Mouse (Mus musculus) hindbrain, embryonic 12.5 days (tissue): Measurements from ENCODE around the gene Pip4k2a. TPM values are rescaled to one million over a fixed set of nuclear protein-coding genes. Genes with fewer than 3 reads are reported as not detected.

ENCODE experiments used
- ATAC-seq: fragments of 200-750 bp; cut with Nextera tagmentation; 2 replicates; pipeline ENCODE4 v1.8.0; 2017; ENCODE audit warnings: moderate TSS enrichment; ENCODE audit not compliant: low FRiP score
- H3K27ac ChIP-seq: fragments of 300-500 bp; sonication (generic); 2 replicates; pipeline ENCODE4 v1.5.1; 2016; ENCODE audit warnings: mild to moderate bottlenecking
- H3K27me3 ChIP-seq: fragments of 300-500 bp; sonication (generic); 2 replicates; pipeline ENCODE4 v1.6.1; 2016; ENCODE audit warnings: mild to moderate bottlenecking
- H3K36me3 ChIP-seq: fragments of 300-500 bp; sonication (generic); 2 replicates; pipeline ENCODE4 v1.6.1; 2016; ENCODE audit warnings: mild to moderate bottlenecking
- H3K4me1 ChIP-seq: fragments of 300-500 bp; sonication (generic); 2 replicates; pipeline ENCODE4 v1.6.1; 2016
- H3K4me2 ChIP-seq: fragments of 300-500 bp; sonication (generic); replicated peaks from 2 replicates; pipeline ENCODE4 v1.6.1; 2016; ENCODE audit warnings: mild to moderate bottlenecking
- H3K4me3 ChIP-seq: fragments of 300-500 bp; sonication (generic); 2 replicates; pipeline ENCODE4 v1.5.1; 2016; ENCODE audit warnings: mild to moderate bottlenecking
- H3K9ac ChIP-seq: fragments of 300-500 bp; sonication (generic); 2 replicates; pipeline ENCODE4 v1.6.1; 2016; ENCODE audit warnings: mild to moderate bottlenecking, moderate library complexity
- H3K9me3 ChIP-seq: fragments of 300-500 bp; sonication (generic); replicated peaks from 2 replicates; pipeline ENCODE4 v1.6.1; 2016; ENCODE audit warnings: mild to moderate bottlenecking
- WGBS: fragments of 180-500 bp; shearing (Covaris S2); methylation state at CpG from one replicate; pipeline ENCODE4 v1.1.7; 2016; 5-methylcytosine and 5-hydroxymethylcytosine counted together
- polyA plus RNA-seq: library from polyadenylated mRNA; unstranded; fragments of >200 nt; fragmentation: Nextera tagmentation; extraction: Ambion mirVana; gene quantifications from 2 replicates; pipeline ENCODE4 v1.2.1, GENCODE M21; 2016

Gene Pip4k2a
- polyA plus RNA-seq, 1 experiment from 2014 or later, result 12.5 TPM

GRCm38 (mm10) chr2:18976175-18976574 is 21.8 kb downstream of the Pip4k2a start:
- WGBS, result 90% methylated on average over 2 of the region's 2 CpGs
- no peaks in the 10 kb centered on the region for H3K27me3 ChIP-seq
- no peak overlapping the region for H3K4me3 ChIP-seq
- no peak overlapping the region for H3K27ac ChIP-seq
- H3K4me1 ChIP-seq, result peaks cover 7% of the 10 kb centered on the region; the same call in 1 of the 2 replicates
- peaks cover 10% of the 10 kb centered on the region for H3K9me3 ChIP-seq
- H3K4me2 ChIP-seq, result no peak overlapping the region
- H3K9ac ChIP-seq, result no peak overlapping the region
- no peak for ATAC-seq
- H3K36me3 ChIP-seq, result no peaks in the 10 kb centered on the region

- no peak for ATAC-seq
- H3K9me3 ChIP-seq, result peaks cover 10% of the 10 kb centered on the region
- no peak overlapping the region for H3K4me2 ChIP-seq
- H3K9ac ChIP-seq, result no peak overlapping the region
- no peak overlapping the region for H3K27ac ChIP-seq
- H3K4me1 ChIP-seq, result peaks cover 7% of the 10 kb centered on the region; the same call in 1 of the 2 replicates
- 52% methylated on average over 4 of the region's 4 CpGs for WGBS
- H3K4me3 ChIP-seq, result no peak overlapping the region
- H3K36me3 ChIP-seq, result no peaks in the 10 kb centered on the region
- no peaks in the 10 kb centered on the region for H3K27me3 ChIP-seq
Observed at GRCm38 (mm10) chr2:18974882-18975645, 22.9 kb downstream of the Pip4k2a start.

GRCm38 (mm10) chr2:18971564-18971963 is 26.4 kb downstream of the Pip4k2a start:
- no peak overlapping the region for H3K4me2 ChIP-seq
- H3K4me3 ChIP-seq, result no peak overlapping the region
- H3K27me3 ChIP-seq, result no peaks in the 10 kb centered on the region
- H3K36me3 ChIP-seq, result no peaks in the 10 kb centered on the region
- H3K27ac ChIP-seq, result no peak overlapping the region
- ATAC-seq, result no peak
- H3K9me3 ChIP-seq, result peaks cover 10% of the 10 kb centered on the region
- no peak overlapping the region for H3K9ac ChIP-seq
- WGBS, result 90% methylated on average over 3 of the region's 3 CpGs
- H3K4me1 ChIP-seq, result peaks cover 5% of the 10 kb centered on the region; the same call in 1 of the 2 replicates

GRCm38 (mm10) chr2:18970461-18970860 is 27.5 kb downstream of the Pip4k2a start:
- Histone ChIP-seq H3K4me2 (no peak overlapping the region), H3K27ac (no peak overlapping the region), H3K9ac (no peak overlapping the region), H3K36me3 (no peaks in the 10 kb centered on the region), H3K4me1 (peaks cover 3% of the 10 kb centered on the region; the same call in 1 of the 2 replicates), H3K4me3 (no peak overlapping the region), H3K9me3 (peaks cover 10% of the 10 kb centered on the region), H3K27me3 (no peaks in the 10 kb centered on the region)
- WGBS, result 84% methylated on average over 2 of the region's 2 CpGs
- ATAC-seq, result no peak

- no peak for ATAC-seq
- Histone ChIP-seq H3K9me3 (peaks cover 10% of the 10 kb centered on the region), H3K27ac (no peak overlapping the region), H3K9ac (no peak overlapping the region), H3K4me1 (no peaks in the 10 kb centered on the region), H3K4me2 (no peak overlapping the region), H3K36me3 (no peaks in the 10 kb centered on the region), H3K4me3 (no peak overlapping the region), H3K27me3 (no peaks in the 10 kb centered on the region)
- WGBS, result 82% methylated on average over 5 of the region's 5 CpGs
Observed at GRCm38 (mm10) chr2:18969066-18969681, 28.8 kb downstream of the Pip4k2a start.

GRCm38 (mm10) chr2:18967451-18968063 is 30.4 kb downstream of the Pip4k2a start:
- no peak for ATAC-seq
- Histone ChIP-seq H3K4me3 (no peak overlapping the region), H3K9me3 (peaks cover under 1% of the 10 kb centered on the region), H3K4me1 (0 out of 2 replicates have a peak, but pooled peaks cover 4% of the 10 kb centered on the region), H3K4me2 (no peak overlapping the region), H3K27ac (no peak overlapping the region), H3K36me3 (no peaks in the 10 kb centered on the region), H3K27me3 (no peaks in the 10 kb centered on the region), H3K9ac (no peak overlapping the region)
- 93% methylated on average over 5 of the region's 5 CpGs for WGBS

- no peaks in the 10 kb centered on the region for H3K36me3 ChIP-seq
- H3K4me3 ChIP-seq, result no peak overlapping the region
- ATAC-seq, result no peak
- H3K27me3 ChIP-seq, result no peaks in the 10 kb centered on the region
- no peak overlapping the region for H3K4me2 ChIP-seq
- H3K4me1 ChIP-seq, result 0 out of 2 replicates have a peak, but pooled peaks cover 4% of the 10 kb centered on the region
- H3K9me3 ChIP-seq, result no peaks in the 10 kb centered on the region
- H3K27ac ChIP-seq, result no peak overlapping the region
- WGBS, result 95% methylated on average over 5 of the region's 5 CpGs
- H3K9ac ChIP-seq, result no peak overlapping the region
Observed at GRCm38 (mm10) chr2:18966566-18966965, 31.4 kb downstream of the Pip4k2a start.

GRCm38 (mm10) chr2:18965950-18966349 is 32.0 kb downstream of the Pip4k2a start:
- 93% methylated on average over 2 of the region's 2 CpGs for WGBS
- ATAC-seq, result no peak
- no peak overlapping the region for H3K27ac ChIP-seq
- peaks cover 4% of the 10 kb centered on the region; the same call in 1 of the 2 replicates for H3K4me1 ChIP-seq
- no peaks in the 10 kb centered on the region for H3K36me3 ChIP-seq
- H3K27me3 ChIP-seq, result no peaks in the 10 kb centered on the region
- H3K9me3 ChIP-seq, result no peaks in the 10 kb centered on the region
- no peak overlapping the region for H3K4me2 ChIP-seq
- H3K4me3 ChIP-seq, result no peak overlapping the region
- H3K9ac ChIP-seq, result no peak overlapping the region

GRCm38 (mm10) chr2:18965108-18965507 is 32.8 kb downstream of the Pip4k2a start:
- Histone ChIP-seq H3K4me1 (peaks cover 10% of the 10 kb centered on the region; the same call in 1 of the 2 replicates), H3K27ac (no peak overlapping the region), H3K4me2 (no peak overlapping the region), H3K36me3 (no peaks in the 10 kb centered on the region), H3K27me3 (no peaks in the 10 kb centered on the region), H3K9ac (no peak overlapping the region), H3K4me3 (no peak overlapping the region), H3K9me3 (no peaks in the 10 kb centered on the region)
- no peak for ATAC-seq
- WGBS, result 83% methylated on average over 3 of the region's 3 CpGs

GRCm38 (mm10) chr2:18963286-18964040 is 34.5 kb downstream of the Pip4k2a start:
- Histone ChIP-seq H3K27ac (no peak overlapping the region), H3K4me1 (peaks cover 10% of the 10 kb centered on the region; the same call in 1 of the 2 replicates), H3K27me3 (no peaks in the 10 kb centered on the region), H3K9ac (no peak overlapping the region), H3K9me3 (no peaks in the 10 kb centered on the region), H3K4me2 (no peak overlapping the region), H3K36me3 (no peaks in the 10 kb centered on the region), H3K4me3 (no peak overlapping the region)
- ATAC-seq, result no peak
- 79% methylated on average over 13 of the region's 13 CpGs for WGBS

- 80% methylated on average over 3 of the region's 3 CpGs for WGBS
- ATAC-seq, result no peak
Observed at GRCm38 (mm10) chr2:18962502-18962901, 35.4 kb downstream of the Pip4k2a start.

More at GRCm38 (mm10) chr2:18962502-18962901, 35.4 kb downstream of the Pip4k2a start:
- Histone ChIP-seq H3K9me3 (no peaks in the 10 kb centered on the region), H3K27me3 (no peaks in the 10 kb centered on the region), H3K4me1 (peaks cover 10% of the 10 kb centered on the region; the same call in 1 of the 2 replicates), H3K4me3 (no peak overlapping the region), H3K36me3 (no peaks in the 10 kb centered on the region), H3K9ac (no peak overlapping the region), H3K4me2 (no peak overlapping the region), H3K27ac (no peak overlapping the region)
